Mouse (Mus musculus): ENCODE results near the gene Pou2f3.

GRCm38 (mm10) chr9:43221643-43222428 is 11.7 kb upstream of the Pou2f3 start:
- TF ChIP-seq CTCF (IDR thresholded peaks at IDR 0.05; ENCODE audit: control insufficient read depth, insufficient read depth, insufficient replicate concordance, low read depth, low read length) = peak; percentile 64; the same call in 1 of the 2 replicates
- TF ChIP-seq POLR2A (IDR thresholded peaks at IDR 0.05; ENCODE audit: control insufficient read depth, low read depth, low read length) = no peak

Measured in testis, adult 2 months (tissue).